Mouse (Mus musculus) thymus, adult 18-20 months (tissue): ENCODE data around the gene Igf1r.

ENCODE experiments used
- DNase-seq, 2 experiments: peaks; one replicate each; pipeline ENCODE4 v3.0.0; 2022; ENCODE audit warnings: mixed read lengths in 2 of 2

Igf1r gene

GRCm38 (mm10) chr7:68189691-68190456, 237.2 kb downstream of the Igf1r start:
- DNase-seq, result peak; percentile 22 to 47

GRCm38 (mm10) chr7:68193958-68194695, 241.5 kb downstream of the Igf1r start:
- DNase-seq, result no peak

GRCm38 (mm10) chr7:68199609-68200008, 247.0 kb downstream of the Igf1r start:
- no peak for DNase-seq

GRCm38 (mm10) chr7:68205776-68206427, 253.3 kb downstream of the Igf1r start:
- DNase-seq, result no peak

GRCm38 (mm10) chr7:68209039-68209438, 256.4 kb downstream of the Igf1r start:
- no peak for DNase-seq

- no peak for DNase-seq
Measured at GRCm38 (mm10) chr7:68210417-68210816, 257.8 kb downstream of the Igf1r start.

GRCm38 (mm10) chr7:68211883-68212282, 259.3 kb downstream of the Igf1r start:
- DNase-seq, result no peak

GRCm38 (mm10) chr7:68213842-68214241, 261.2 kb downstream of the Igf1r start:
- no peak for DNase-seq

GRCm38 (mm10) chr7:68215522-68216070, 263.0 kb downstream of the Igf1r start:
- DNase-seq, result no peak

GRCm38 (mm10) chr7:68218879-68219278, 266.3 kb downstream of the Igf1r start:
- DNase-seq, result no peak

GRCm38 (mm10) chr7:68221677-68222230, 269.1 kb downstream of the Igf1r start:
- DNase-seq, result no peak

GRCm38 (mm10) chr7:68223356-68223808, 270.8 kb downstream of the Igf1r start:
- DNase-seq, result no peak

- peak; percentile 40 to 57 for DNase-seq
Measured at GRCm38 (mm10) chr7:68224006-68224405, 271.4 kb downstream of the Igf1r start.

GRCm38 (mm10) chr7:68225427-68226054, 272.9 kb downstream of the Igf1r start:
- no peak for DNase-seq

GRCm38 (mm10) chr7:68227021-68227420, 274.4 kb downstream of the Igf1r start:
- DNase-seq, result no peak

GRCm38 (mm10) chr7:68227621-68228020, 275.0 kb downstream of the Igf1r start:
- no peak for DNase-seq

- DNase-seq, result no peak
Measured at GRCm38 (mm10) chr7:68228491-68228890, 275.9 kb downstream of the Igf1r start.

- DNase-seq, result no peak
Measured at GRCm38 (mm10) chr7:68230831-68231230, 278.2 kb downstream of the Igf1r start.

- DNase-seq, result no peak
Measured at GRCm38 (mm10) chr7:68232521-68232920, 279.9 kb downstream of the Igf1r start.

- DNase-seq, result no peak
Measured at GRCm38 (mm10) chr7:68233619-68234223, 281.1 kb downstream of the Igf1r start.

GRCm38 (mm10) chr7:68236817-68237216, 284.2 kb downstream of the Igf1r start:
- no peak for DNase-seq
